Mouse (Mus musculus) ovary, adult 2 months (tissue): ENCODE results near the gene Bckdhb. TPM values are rescaled to one million over a fixed set of nuclear protein-coding genes. Genes with fewer than 3 reads are reported as not detected.

Experiments used
- polyA plus RNA-seq: library from polyadenylated mRNA; depleted of rRNA; stranded (reverse); fragments of >200 nt; gene quantifications from 2 replicates; pipeline ENCODE4 v1.2.3, GENCODE M21; 2012; rRNA removed

The Bckdhb gene
- 16.0 and 18.0 TPM in 2 replicates for polyA plus RNA-seq

DNA sequence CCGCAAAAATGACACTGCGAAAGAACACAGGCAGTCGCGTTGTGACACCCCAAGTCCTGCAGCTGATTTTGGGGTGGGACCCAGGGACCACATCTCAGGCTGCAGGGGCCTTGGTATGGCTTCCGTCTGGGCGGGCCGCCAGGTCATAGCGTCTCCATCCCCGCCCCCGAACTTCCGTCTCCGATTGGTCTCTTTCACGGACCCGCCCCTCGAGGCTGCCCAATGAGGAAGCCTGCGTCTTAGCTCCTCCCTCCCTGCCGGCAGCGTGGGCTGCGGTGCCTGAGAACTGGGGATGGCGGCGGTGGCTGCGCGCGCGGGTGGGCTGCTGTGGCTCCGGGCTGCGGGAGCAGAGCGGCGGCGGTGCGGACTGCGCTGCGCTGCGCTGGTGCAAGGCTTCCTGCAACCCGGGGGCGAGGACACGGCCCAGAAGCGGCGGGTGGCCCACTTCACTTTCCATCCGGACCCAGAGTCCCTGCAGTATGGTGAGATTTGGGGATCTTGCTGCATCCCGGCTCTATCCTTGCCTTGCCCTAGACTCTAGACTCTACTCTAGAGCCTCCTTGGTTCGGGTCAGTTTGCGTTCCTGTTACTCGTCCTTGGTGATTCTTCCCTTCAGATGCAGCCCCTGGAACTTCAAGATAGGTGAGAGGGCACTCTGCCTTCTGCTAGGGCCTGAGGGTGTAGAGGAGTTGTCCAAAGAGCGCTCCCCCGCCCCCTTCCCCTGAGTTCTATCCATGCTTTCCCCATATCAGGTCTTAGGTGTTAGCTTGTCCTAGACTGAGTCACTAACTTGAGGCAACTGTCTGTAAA lies at the start of gene Bckdhb:
Gene Bckdhb (plus strand): TSS at position 268 of the 810 bp plus-strand sequence.

Other genes with a start within 250 kb of the Bckdhb start
- gene Elovl4, start 118.9 kb upstream of the Bckdhb start, polyA plus RNA-seq: 2.9 and 4.0 TPM in 2 replicates
- 0.97 and 1.3 TPM in 2 replicates for gene Ttk, start 90.5 kb upstream of the Bckdhb start, polyA plus RNA-seq